Mouse (Mus musculus): ENCODE measurements around the gene Map3k9. TPM values are rescaled to one million over a fixed set of nuclear protein-coding genes. Genes with fewer than 3 reads are reported as not detected.

Gene Map3k9
- polyA plus RNA-seq (2017; shearing (Covaris generic)) = 0.17 TPM

DNA sequence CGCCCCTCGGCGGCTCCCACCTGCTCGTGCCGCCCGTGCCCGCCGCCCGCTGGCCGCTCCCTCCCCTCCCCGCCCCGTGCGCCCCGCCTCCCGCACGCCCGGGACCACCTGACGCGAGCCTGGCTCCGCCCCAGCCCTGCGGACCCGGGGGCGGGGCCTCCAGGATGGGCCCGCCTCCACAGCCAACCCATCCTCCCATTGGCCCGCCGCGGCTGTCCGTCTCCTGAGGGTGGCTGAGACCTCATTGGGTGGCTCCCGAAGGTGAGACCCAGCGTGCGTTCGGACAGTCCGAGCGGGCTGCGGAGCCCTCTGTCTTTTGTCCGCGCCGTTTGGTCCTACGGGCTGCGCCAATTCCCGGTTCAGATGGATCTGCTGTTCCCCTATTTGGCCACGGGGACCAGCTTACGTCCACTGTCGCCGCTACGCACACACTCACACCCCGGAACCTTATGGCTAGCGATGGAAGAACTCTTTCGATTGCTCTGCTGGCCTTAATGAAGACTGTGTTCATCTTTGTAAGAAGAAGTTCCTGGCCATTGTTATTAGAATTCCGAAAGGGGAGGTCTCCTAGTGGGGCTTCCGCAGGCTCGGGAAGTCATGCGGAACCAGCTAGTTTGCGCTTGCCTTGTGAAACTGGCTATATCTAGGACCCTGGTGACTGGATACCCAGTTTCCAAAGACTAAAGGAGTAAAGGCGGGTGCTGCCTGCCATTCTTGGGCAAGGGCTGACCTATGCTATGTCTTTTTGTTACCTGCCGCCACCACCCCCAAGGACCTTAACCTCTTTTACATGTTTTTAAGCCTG, at the start of gene Map3k9:
Gene Map3k9 (minus strand): TSS at position 71 of the 805 bp plus-strand sequence.

Other genes starting within 250 kb of the Map3k9 start
- gene Gm20498, start 248.3 kb downstream of the Map3k9 start, polyA plus RNA-seq (2017; shearing (Covaris generic)) = 14.9 TPM
- gene Synj2bp, start 248.3 kb downstream of the Map3k9 start, polyA plus RNA-seq (2017; shearing (Covaris generic)) = 61.7 TPM
- not detected for gene Adam21, start 212.7 kb downstream of the Map3k9 start, polyA plus RNA-seq (2017; shearing (Covaris generic))
- 30.5 TPM for gene Med6, start 186.2 kb downstream of the Map3k9 start, polyA plus RNA-seq (2017; shearing (Covaris generic))
- gene Ttc9, start 149.9 kb downstream of the Map3k9 start, polyA plus RNA-seq (2017; shearing (Covaris generic)) = not detected
- gene Pcnx, start 78.8 kb upstream of the Map3k9 start, polyA plus RNA-seq (2017; shearing (Covaris generic)) = 6.5 TPM

All from inflammation-experienced regulatory T-cells, adult 16 weeks (primary cell).